Mouse (Mus musculus) heart, adult 9 months (tissue): ENCODE data around the gene Btnl1.

Source experiments
- DNase-seq, 2 experiments: peaks; one replicate each; pipeline ENCODE4 v3.0.0; 2022; ENCODE audit warnings: low spot score in 2 of 2

Gene Btnl1

DNA sequence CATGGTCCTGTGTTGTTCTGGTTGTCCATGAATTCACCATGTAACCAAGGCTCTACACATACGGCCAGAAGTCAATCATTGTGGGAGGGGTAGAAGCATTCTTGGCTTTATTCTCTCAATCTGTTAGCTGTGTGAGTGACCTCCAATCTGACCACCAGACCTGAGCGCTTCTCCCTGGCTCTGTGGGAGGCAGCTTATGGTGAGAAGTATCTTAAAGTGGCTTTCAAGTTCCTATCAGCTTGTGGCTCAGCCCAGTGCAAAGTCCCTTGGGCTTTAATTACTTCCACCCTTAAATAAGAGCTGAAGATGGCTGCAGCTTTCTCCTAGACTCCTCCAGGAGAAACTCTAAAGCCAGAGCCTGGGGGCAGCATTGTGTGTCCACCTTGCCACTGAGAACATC, at the start of gene Btnl1:
Gene Btnl1 (plus strand): TSS at position 286 of the 400 bp plus-strand sequence.
- no peak for DNase-seq

DNA sequence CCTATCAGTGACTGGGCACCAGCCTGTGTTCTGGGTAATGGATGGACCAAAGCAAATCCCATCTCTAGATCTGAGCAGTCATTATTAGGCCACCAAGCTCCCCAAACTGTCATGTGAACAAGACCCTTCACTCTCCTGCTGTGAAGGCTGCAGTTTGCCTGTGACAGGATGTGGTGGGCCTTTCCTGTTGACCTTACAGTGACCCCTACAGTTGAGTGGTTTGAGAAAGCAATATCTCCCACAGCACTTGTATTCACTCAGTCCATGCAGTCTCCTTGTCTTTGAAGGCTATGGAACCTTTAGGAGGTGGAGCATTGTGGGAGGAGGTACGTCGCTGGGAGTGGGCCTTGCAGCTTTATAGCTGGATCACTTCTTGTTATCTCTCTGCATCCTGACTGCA, 47.1 kb upstream of the Btnl1 start:
- DNase-seq, result no peak

DNA sequence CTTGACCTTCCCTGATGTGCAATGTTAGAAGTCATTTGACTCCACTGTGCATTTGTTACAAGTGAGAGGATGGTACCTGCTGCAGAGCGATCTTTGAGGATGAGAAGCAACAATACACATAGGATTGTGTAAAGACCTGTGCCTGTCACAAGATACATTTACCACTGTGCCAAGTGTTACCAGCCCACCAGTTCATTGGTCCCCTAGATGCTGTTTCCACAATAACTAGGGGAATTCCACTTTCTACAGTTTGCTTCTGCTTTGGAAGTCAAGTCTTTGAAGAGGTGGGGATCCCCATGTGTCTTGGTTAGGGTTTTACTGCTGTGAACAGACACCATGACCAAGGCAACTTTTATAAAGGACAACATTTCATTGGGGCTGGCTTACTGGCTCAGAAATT, 45.7 kb upstream of the Btnl1 start:
- DNase-seq, result no peak

DNA sequence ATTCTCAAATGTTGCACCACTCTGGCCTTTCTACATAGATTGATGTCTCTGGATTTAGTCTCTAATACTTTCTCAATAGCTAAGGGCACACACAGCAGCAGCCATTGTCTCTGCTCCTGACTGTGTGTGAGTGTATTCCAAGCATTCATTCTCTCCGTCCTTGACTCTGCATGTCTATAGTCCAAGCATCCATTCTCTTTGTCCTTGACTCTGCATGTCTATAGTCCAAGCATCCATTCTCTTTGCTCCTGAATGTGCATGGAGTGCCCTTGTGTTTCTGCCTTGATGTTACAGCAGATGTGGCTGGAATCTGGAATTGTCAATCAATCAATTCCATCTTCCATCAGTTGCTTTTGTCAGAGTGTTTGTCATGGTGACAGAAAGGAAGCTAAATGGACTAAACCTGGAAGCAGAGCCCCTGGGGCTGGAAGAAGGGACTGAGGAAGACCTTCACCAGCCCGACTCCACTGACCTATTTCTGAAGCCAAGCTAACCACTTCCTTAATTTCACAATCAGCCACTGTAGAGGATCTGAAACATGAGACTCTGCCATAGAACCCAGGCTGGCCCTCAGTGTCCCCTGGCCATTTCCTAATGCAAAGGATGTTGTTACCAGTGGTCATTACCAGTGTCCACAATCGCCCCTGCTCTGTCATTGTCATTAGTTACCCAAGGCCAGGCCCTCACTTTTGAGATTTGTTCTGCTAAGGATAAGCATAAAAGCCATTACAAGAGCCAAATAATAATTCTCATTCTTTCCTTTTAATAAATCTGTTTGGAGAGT, 36.1 kb upstream of the Btnl1 start:
- DNase-seq, result peak; percentile 8 to 36

DNA sequence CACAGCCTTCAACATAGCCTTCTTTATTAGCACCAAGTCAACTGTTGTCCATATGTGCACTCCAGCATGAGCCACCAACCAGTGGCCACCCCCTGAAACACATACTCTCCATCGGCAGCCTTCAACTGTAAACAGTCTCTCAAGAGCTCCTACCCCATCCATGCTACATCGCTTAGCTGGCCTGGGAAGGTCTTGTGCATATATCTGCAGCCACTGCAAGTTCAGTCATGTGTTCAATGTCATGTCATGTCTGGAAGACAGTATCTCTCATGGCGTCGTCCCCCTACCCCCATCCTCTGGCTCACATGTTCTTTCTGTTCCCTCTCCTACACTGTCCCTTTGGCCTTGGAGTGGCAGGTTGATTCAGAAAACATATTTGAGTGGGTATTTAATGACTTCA, 32.0 kb upstream of the Btnl1 start:
- DNase-seq, result no peak

- no peak for DNase-seq
Measured at GRCm38 (mm10) chr17:34345486-34345885, 31.4 kb upstream of the Btnl1 start.

GRCm38 (mm10) chr17:34346041-34346440, 30.9 kb upstream of the Btnl1 start:
- no peak for DNase-seq

DNA sequence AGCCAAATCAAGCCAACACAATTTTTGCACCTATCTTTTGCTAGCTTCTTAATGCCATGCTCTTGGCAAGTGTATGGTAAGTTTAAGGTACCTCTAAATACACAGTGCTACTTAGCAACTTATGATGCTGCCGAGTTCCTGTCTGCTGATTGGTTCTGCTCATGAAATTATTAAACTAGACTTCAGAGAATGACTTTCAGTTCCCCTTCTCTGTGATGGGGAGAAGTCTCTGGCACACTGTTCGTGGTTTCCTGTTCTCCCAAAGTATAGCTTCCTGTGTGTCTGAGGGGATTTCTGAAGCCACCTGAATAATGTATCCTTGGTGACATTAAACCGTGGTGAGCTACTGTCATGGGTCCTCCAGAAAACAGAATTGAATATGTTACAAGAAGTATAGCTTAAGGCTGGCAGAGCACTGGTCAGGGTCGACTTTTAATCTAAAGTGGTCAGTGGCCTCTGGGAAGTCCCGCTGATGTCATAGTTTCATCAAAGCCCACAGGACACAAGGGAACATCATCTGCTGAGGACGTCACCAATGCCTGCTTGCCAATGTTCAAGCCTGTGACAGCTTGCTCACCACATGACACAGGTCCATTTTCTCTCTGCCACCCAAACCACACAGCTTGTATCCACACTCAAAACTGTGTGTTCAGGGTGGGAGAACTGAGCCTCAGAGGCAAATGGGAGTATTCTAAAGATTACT, 29.2 kb upstream of the Btnl1 start:
- DNase-seq, result peak; percentile 68 to 72

GRCm38 (mm10) chr17:34349429-34349828, 27.5 kb upstream of the Btnl1 start:
- DNase-seq, result peak; percentile 30 to 63

GRCm38 (mm10) chr17:34354539-34354938, 22.4 kb upstream of the Btnl1 start, which contains the start of gene Btnl2:
Btnl2 (plus strand) TSS chr17:34354822.
- no peak for DNase-seq

GRCm38 (mm10) chr17:34354940-34355339, 22.0 kb upstream of the Btnl1 start:
- peak in 1 of 2 experiments; percentile 44 for DNase-seq

- no peak for DNase-seq
Measured at GRCm38 (mm10) chr17:34362954-34363546, 13.9 kb upstream of the Btnl1 start.

GRCm38 (mm10) chr17:34363676-34364310, 13.1 kb upstream of the Btnl1 start:
- DNase-seq, result no peak

DNA sequence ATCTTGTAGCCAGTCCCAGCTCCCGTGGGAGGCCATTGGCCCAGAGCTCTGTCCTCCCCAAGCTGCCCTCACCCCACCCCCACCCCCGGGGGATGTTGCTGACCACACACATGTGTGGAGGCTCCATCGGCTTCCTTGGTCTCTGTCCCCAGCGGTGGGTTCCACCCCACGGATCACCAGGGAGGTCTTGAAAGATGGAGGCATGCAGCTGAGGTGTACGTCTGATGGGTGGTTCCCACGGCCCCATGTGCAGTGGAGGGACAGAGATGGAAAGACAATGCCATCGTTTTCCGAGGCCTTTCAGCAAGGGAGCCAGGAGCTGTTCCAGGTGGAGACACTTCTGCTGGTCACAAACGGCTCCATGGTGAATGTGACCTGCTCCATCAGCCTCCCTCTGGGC, 11.9 kb upstream of the Btnl1 start:
- DNase-seq, result no peak

- no peak for DNase-seq
Measured at GRCm38 (mm10) chr17:34370563-34370962, 6.4 kb upstream of the Btnl1 start.

DNA sequence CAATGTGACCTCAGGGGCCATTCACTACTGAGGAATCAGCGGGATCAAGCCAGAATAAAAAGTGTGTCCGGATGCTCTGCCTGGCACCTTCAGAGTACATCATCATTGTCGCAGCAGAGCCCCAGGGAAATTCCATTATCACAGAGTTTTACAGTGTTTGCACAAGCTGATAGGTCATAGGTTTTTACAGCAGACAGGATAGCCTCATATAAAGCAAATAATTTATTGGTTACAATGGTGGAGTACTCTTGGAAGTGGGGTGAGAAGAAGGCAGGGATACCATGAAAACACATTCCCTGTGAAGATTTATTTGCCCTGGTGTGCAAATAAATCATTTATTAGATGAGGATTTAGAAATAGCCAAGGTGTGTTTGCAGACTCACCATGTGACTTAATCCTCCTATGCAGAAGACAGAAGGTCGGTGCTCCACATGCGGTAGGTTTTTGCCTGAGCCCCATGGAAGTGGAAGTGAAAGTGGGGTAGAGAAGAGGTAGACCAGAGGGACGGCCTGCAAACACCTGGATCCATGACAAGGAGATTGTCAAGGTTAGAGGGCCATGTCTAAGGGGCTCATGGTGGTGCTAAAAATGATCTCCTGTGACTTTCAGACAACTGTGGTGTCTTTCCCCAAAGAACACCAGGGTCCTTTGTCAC, 3.8 kb upstream of the Btnl1 start:
- DNase-seq, result no peak

DNA sequence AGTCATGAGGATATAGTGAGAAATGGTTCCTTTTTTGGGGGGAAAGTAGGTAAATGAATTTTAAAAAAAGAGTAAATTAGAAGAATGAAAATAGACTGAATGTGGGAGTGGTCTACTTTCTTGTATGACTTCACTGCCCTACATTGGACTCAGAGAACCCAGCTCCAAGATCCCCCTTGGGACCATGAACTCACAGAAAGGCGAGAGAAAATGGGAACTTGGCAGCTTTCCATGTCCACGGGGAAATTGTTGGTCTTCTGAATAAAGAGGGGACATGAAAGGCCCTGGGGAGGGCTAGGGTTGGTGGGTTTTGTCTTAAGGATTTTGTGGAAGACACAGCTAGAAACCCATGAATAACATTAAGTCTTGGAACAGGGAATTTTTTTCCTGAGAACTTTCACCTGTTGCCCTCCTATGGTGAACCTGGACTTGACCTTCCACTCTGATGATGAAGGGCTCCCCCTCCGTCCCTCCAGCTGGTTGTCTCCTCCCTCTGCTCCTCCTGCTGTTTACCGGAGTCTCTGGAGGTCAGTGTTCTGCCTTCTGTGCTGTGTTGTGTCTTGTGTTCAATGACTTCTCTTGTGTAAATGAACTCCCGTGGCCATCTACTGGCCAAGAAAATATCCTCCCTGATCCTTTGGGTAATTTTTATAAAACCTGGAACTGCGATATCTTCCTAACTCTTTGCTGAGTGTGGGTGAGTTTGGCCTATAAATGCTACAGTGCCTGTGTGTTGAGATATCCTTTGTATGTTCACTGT, 698 bp downstream of the Btnl1 start:
- DNase-seq, result no peak

DNA sequence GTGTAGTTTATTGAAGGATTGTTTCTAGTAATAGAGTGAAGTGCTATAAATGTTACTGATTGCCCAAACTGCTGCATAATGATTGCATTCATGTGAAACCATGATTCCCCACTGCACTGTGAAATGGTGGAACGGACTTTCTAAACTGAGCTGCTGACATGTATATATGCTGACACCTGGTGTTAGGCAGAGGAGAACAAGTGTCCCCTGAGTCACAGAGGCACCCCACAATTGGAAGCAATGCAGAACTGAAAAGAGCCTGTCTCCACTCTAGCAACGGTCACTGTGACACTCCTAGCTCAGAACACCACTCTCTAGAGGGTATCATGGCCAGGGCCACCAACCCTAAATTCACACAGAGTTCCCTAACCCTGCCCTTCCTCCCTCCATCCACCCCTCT, 1.8 kb downstream of the Btnl1 start:
- no peak for DNase-seq

DNA sequence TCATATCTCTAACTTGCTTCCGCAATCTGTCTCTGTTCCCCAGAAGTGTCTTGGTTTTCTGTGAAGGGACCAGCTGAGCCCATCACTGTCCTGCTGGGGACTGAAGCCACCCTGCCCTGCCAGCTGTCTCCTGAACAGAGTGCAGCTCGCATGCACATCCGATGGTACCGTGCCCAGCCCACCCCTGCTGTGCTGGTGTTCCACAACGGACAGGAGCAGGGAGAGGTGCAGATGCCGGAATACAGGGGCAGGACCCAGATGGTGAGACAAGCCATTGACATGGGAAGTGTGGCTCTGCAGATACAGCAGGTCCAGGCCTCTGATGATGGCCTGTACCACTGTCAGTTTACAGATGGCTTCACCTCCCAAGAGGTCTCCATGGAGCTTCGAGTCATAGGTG, 2.5 kb downstream of the Btnl1 start:
- DNase-seq, result no peak

- no peak for DNase-seq
Measured at GRCm38 (mm10) chr17:34381876-34382275, 4.9 kb downstream of the Btnl1 start.

DNA sequence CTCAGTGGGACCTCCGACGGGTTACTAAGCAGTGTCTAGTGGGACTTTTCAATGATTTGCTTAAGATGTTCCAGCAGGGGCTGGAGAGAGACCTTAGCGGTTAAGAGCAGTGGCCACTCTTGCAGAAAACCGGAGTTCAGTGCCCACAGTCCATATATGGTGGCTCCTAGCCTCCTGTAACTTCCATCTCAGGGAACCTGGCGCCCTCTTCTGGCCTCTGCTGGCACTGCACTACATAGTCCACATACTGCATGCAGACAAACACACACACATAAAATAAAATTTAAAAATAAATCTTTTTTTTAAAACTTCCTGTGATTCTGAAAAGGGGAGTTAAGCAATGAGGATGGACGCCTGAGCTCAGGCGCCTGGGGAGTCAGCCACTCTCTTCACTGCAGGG, 6.3 kb downstream of the Btnl1 start:
- no peak for DNase-seq
